Mouse (Mus musculus) liver, adult 2 months (tissue): ENCODE measurements around the gene Mthfd1.
A peak's percentile ranks its signal among the peaks of the same experiment; 100 is the strongest.

Source experiments
- CTCF ChIP-seq: fragments of 200-500 bp; IDR thresholded peaks from 2 replicates; pipeline ENCODE4 v1.5.1; 2011; ENCODE audit warnings: low read depth, low read length, control low read depth
- POLR2A ChIP-seq: fragments of 200-500 bp; IDR thresholded peaks from 2 replicates; pipeline ENCODE4 v1.6.1; 2011; ENCODE audit warnings: low read length, control low read depth; ENCODE audit not compliant: insufficient read depth; ENCODE audit errors: extremely low read depth

GRCm38 (mm10) chr12:76269196-76269595, 14.1 kb downstream of the Mthfd1 start:
- TF ChIP-seq POLR2A (0 out of 2 replicates have a peak, but pooled peaks have one; percentile 21), CTCF (no peak)
